Mouse (Mus musculus) lung, postnatal 0 days (tissue): Measurements from ENCODE around the gene Syngr1.
A peak's percentile ranks its signal among the peaks of the same experiment; 100 is the strongest.

Experiments
- CTCF ChIP-seq: IDR thresholded peaks from 2 replicates; pipeline ENCODE4 v1.5.1; 2016; ENCODE audit warnings: antibody characterized with exemption, mild to moderate bottlenecking
- EP300 ChIP-seq: IDR thresholded peaks from 2 replicates; pipeline ENCODE4 v1.6.1; 2016; ENCODE audit warnings: antibody characterized with exemption, mild to moderate bottlenecking, control low read depth

- peak; percentile 74 for TF ChIP-seq CTCF
- no peak for TF ChIP-seq EP300
These were observed at the start of gene Syngr1, which contains the start of gene Rpl3 for GRCm38 (mm10) chr15:80091121-80091955.
